Mouse (Mus musculus): ENCODE measurements around the gene Bag3. TPM values are rescaled to one million over a fixed set of nuclear protein-coding genes. Genes with fewer than 3 reads are reported as not detected.

The Bag3 gene
- total RNA-seq, 2 experiments from 2014 or later, result 16.0 to 16.3 TPM

DNA sequence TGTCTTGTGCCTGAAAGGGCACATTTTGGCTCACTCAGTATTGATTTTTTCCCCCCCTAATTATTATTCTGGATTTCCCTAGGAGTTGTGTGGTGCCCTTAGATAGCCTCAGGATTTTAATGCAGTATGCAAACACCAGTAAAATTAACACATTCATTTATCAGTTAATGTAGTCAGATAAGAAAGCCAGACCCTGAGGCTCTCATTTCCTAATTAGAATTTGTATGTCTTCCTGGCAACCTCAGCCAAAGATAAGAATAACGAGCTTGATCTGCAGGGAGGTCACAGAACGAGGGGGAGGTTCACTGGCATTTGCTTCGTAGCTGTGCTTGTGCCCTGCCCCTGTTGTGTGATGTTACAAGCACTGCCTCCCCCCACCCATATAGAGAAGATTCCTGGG lies 12.7 kb downstream of the Bag3 start:
- DNase-seq (ENCODE audit: low spot score in 2 of 2), result no peak

DNA sequence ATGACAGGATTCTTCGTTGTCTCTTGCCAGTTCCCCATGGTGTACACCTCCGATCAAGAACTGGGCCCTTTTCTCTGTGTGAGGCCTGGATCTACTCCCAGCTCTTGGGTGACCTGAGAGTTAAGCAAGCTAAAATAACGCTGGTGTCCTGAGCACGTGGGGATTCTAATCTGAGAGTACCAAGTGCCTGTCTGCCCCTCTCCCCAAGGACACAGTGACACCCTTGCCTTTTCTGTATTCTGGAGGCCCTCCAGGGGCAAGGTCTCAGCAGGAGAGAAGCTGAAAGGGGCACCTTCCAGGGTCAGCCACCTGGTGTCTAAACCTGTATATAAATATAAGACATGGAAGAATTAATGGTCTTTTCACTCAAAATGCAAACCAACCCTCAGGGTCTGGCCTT lies 14.3 kb downstream of the Bag3 start:
- DNase-seq (ENCODE audit: low spot score in 2 of 2), result no peak

DNA sequence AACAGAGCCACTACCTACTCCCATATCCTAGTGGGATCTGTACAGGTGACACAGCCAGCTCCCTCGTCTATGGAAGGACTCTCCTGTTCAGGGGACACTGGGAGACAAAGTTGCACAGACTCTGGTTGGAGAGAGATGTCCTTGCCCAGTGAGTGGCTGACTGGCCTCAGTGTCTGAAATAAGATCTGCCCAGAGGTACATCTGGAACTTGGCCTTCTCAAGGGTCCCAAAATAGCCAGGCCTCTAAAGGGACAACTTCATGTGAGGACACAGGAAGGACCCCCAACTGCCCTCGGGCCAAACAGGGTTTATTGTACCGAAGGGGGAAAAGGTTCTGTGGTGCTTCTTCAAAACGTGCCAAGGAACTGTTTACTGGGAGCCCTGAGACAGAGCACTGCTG lies 14.8 kb downstream of the Bag3 start:
- DNase-seq (ENCODE audit: low spot score in 2 of 2), result no peak

DNA sequence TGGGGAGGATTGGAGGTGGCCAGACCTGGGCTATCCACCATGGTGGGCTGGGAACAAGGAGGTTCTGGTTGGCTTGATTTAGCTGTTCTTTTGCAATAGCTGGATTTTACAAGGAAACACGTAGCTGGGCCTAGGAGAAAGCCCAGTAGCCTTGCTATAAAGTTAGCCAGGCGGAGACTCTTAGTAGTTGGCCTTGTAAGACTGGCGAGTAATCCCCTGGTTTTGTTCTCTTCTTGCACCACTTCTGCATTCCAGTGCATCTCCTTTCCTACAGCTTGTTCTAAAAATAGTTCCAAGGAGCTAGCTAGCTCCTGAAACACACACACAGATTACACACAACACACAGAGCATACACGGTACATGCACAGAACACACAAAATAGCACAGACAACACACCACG lies 15.4 kb downstream of the Bag3 start:
- no peak for DNase-seq (ENCODE audit: low spot score in 2 of 2)

DNA sequence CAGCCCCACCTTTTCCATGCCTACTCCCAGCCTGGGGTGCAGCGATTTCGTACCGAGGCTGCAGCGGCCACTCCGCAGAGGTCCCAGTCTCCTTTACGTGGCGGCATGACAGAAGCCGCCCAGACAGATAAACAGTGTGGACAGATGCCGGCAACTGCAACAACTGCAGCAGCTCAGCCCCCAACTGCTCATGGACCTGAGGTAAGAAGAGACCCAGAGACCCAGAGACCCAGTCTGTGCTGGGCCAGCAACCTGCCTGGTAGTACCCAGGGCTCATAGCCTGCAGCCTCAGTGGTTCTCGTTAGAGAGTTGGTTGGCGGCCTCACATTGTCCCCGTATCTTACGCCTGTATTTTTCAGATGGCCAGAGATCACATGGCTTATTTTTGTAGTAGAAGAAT lies 16.7 kb downstream of the Bag3 start:
- no peak for DNase-seq (ENCODE audit: low spot score in 2 of 2)

DNA sequence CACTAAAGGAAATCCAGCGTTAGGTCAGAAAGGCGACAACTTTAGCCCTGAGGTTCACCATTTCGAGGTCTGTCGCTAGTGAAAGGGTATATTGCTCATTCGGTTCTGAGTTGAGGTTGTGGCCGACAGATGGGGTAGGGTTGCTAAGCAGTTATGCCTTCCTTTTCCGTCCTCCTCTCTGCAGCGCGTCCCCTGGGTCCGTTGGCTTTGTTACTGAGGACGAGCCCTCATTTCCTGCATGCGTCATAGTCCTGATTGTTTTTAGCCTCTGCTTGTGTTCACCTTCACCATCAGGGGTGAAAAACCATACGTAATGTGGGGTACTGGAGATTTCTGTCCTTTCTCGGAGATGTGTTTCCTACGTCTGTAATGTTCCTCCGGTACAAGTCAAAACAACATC lies 17.3 kb downstream of the Bag3 start:
- DNase-seq (ENCODE audit: low spot score in 2 of 2), result no peak

DNA sequence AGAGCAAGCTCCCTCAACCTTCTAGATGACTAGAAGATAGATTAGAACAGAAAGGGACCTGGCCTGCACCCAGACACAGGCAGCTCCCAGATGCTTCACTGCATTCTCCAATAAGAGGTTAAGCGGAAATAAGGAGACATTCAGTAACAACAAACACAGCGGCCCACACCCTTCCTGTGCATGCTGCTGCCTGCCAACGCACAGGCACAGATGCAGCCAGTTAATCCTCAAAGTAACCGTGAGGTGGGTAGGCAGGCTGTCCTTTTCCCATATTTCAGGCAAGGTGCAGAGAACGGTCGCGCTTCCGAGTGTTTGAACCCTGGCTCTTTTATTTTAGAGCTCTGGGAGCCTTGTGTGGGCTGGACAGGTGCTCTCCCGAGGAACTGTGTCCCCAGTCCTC lies 17.8 kb downstream of the Bag3 start:
- DNase-seq (ENCODE audit: low spot score in 2 of 2), result peak in 1 of 2 experiments; percentile 47

DNA sequence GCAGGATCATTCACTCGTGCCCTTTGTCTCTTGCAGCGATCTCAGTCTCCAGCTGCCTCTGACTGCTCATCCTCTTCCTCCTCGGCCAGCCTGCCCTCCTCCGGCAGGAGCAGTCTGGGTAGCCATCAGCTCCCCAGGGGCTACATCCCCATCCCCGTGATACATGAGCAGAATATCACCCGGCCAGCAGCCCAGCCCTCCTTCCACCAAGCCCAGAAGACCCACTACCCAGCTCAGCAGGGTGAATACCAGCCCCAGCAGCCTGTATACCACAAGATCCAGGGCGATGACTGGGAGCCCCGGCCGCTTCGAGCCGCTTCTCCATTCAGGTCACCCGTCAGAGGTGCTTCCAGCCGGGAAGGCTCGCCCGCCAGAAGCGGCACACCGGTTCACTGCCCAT lies 18.4 kb downstream of the Bag3 start:
- DNase-seq (ENCODE audit: low spot score in 2 of 2), result no peak

DNA sequence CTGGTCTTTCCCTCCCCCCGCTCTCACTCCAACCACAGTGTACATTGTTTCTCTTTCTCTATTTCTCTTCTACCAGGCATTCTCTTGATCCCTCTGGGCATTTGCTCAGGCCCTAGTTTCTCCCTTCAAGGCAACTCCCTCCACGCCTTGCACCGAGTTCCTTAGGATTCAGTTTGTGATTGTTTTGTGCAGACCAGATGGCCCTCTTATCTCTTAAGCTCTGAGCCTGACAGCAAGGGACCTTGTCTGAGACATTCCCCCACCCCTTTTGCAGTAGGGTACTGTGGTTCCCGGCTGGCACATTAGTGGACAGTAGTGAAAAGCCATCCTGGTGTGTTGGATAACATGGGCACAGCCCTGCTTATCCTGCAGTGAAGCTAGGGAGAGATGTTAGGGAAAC lies 19.1 kb downstream of the Bag3 start:
- no peak for DNase-seq (ENCODE audit: low spot score in 2 of 2)

DNA sequence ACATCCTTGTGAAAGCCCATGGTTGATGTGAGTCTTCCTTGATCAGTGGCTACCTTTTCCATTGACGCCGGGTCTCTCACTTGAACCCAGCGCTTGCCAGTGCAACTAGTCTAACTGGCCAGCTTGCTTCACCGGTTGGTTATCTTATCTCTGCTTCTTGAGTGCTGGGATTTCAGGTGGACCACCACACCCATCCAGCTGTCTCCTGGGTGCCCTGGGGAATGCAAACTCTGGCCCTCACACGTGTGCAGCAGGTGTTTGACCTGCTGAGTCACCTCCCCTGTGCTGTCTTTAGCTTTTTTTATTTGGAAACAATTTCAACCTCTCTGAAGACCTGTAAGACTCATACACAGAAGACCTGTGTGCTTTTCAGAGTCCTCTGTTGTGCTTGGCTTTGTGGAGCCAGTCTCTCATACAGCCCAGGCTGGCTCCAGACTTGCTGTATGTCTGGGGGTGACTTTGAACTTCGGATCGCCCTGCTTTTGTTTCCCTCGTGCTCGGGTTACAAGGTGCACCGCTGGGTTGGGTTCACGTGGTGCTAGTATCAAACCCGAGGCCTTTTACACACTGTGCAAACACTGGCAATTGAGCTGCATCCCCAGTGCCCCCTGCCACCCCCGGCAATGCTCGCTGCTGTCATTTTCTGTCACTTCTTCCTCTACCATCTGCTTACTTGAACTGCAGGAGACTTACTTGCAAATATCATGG lies 19.9 kb downstream of the Bag3 start:
- DNase-seq (ENCODE audit: low spot score in 2 of 2), result no peak

DNA sequence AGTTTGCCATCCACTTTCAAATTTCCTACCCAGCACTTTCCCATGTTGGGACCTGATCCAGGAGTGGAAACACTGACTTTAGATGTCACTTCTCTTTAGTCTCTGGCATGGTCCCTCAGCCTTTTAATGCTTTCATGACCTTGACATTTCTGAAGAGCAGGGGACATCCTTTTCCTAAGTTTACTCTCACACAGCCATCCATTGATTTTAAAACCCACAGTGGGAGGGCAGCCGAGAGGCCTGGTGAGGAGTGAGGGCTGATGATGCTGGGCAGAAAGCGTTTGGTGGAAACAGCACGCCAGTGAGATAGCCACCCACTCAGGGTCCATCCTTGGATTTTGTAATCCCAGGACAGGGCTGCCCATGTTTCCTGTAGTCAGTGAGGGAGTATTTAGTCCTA lies 20.5 kb downstream of the Bag3 start:
- DNase-seq (ENCODE audit: low spot score in 2 of 2), result no peak

DNA sequence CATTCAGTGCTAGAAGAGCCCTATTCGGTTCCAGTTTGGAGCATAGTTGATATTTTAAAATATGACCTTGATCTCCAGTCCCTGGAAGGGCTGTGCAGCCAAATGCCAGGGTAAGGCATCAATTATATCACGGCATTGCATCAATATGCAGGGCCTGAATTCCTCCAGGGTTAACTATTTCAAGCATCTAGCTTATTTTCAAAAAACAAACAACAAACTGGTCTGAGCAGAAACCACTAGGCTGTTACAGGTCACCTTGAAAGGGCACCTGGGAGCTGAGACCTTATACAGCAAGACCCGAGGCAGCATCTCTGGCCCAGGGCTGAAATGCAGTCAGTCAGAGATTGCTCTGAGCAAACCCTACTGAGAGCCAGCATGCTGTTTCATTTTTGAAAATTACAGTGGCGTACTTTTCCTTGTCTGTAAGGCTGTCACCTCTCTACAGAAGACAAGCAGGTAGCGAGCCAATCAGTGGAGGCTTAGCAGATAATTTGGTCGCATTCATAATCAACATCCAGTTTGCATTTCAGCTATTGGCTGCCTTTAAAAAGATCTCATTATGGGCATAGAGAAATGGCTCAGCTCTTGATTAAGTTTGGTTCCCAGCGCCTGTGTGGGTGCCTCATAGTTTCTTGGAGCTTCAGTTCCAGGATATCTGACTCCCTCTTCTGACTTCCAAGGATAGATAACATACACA lies 21.3 kb downstream of the Bag3 start:
- DNase-seq (ENCODE audit: low spot score in 2 of 2), result no peak

DNA sequence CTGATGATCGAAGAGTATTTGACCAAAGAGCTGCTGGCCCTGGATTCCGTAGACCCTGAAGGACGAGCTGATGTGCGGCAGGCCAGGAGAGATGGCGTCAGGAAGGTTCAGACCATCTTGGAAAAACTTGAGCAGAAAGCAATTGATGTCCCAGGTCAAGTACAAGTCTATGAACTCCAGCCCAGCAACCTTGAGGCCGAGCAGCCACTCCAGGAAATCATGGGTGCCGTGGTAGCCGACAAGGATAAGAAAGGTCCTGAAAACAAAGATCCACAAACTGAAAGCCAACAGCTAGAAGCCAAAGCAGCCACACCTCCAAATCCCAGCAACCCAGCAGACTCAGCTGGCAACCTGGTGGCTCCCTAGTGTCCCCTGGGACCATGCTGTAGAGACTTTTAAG lies 22.6 kb downstream of the Bag3 start:
- DNase-seq (ENCODE audit: low spot score in 2 of 2), result no peak

DNA sequence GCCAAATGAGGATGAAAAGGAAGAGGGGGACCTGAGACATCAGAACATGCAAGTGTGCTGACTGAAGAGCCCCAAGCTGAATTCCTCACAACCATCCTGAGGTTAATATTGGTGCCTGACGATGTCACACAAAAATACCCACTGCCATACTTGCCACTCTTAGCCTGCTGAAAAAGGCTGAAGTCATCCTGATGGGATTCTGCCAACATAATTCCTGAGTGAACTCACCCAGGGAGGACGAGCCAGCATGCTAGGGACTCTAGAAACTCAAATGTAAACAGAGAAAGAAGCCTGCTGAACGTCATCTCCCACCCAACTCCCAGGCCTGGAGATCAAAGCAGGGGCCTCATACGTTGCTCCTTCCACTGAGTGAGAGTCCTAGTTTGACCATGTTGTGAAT lies 25.7 kb downstream of the Bag3 start:
- no peak for DNase-seq (ENCODE audit: low spot score in 2 of 2)

DNA sequence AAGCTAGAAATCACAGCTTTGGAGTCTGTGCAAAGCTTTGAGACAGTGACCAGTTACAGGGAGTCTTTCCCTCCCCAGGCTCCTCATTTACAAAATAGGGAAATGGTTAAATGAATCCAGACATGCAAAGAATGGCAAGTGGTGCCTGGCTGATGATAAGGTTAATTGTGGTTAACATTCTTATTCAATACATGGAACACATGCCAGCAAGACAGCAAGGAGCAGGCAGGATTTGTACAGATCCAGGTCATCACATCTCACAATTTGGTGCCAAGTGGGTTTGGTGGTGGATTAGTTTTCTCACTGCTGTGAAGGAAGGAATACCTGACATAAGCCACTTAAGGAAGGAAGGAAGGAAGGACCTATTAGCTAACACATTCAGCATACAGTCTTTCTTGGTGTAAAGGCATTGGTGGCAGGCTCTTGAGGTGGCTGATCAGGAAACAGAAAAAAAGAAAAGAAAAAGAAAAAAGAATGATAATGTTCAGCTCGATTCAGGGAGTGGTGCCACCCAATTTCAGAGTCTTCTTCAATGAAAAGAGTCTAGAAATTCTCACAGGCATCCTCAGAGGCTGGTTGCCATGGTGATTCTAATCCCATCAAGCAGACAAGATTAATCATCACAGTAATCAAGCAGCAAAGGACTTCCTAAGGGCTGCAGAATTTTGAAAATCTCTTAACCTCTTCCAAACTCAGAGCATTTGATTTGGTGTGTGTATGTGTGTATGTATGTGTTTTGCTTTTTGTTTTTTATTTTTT lies 27.1 kb downstream of the Bag3 start:
- peak in 1 of 2 experiments; percentile 59 for DNase-seq (ENCODE audit: low spot score in 2 of 2)

DNA sequence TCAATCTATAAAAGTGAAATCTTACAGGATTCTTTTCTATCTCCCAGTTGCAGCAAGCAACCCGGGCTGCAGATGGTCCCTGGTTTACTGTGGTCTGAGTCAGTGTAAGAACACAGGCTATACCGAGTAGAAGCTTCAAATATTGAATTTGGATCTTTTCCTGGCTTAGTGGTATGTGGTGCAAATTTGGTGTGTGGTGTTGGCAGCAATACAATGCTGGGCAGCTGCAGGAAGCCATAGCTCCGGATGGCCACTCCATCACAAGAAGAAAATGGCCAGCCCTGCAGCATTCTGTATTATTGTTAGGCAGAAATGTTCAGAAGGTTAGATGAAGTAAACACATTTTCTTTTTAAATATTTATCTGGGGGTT lies 27.7 kb downstream of the Bag3 start:
- peak in 1 of 2 experiments; percentile 31 for DNase-seq (ENCODE audit: low spot score in 2 of 2)

DNA sequence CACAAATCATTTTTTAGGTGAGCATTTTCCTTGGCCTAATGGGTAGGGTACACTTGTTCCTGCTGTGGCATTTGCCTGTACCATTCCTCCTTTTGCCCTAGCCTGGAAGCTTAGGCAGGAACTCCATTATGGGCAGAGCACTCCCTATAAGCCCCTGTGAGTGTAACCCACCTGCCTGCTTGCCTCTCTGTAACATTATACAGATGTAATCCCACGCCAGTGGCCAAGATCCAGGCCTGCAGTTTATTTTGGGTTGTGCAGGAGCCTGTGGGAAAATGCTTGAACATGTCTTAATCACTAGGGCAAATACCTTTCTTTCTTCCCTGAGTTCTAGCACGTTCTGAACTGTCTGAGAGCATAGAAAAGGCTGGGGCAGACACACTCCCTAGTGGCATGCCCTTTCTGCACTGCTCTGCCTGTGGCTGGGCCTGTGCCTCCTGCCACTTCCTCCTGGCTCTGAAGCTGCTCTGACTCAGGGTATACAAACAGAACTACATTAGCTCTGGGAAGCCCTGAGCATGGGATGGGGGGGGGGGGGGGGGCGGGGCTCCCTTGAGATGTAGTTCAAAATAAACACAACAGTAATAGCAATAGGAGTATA lies 29.8 kb downstream of the Bag3 start:
- no peak for DNase-seq (ENCODE audit: low spot score in 2 of 2)

DNA sequence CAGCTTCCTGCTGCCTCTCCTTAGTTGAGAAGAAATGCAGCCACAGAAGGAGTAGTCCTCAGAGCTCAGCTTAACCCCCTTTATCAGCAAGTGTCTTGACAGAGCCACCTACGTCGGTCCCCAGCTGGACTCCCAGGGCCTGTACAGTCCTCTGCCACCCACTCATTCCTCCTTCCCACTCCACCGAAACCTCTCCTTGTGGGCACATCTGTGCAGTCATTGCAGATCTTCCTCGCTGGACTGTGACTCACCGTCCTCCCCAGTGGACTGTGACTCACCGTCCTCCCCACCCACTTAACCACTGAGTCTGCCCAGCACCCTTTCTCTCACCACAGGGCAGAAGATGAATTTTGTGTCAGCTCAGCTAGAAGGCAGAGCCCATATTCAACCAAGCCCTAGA lies 31.1 kb downstream of the Bag3 start:
- DNase-seq (ENCODE audit: low spot score in 2 of 2), result no peak

DNA sequence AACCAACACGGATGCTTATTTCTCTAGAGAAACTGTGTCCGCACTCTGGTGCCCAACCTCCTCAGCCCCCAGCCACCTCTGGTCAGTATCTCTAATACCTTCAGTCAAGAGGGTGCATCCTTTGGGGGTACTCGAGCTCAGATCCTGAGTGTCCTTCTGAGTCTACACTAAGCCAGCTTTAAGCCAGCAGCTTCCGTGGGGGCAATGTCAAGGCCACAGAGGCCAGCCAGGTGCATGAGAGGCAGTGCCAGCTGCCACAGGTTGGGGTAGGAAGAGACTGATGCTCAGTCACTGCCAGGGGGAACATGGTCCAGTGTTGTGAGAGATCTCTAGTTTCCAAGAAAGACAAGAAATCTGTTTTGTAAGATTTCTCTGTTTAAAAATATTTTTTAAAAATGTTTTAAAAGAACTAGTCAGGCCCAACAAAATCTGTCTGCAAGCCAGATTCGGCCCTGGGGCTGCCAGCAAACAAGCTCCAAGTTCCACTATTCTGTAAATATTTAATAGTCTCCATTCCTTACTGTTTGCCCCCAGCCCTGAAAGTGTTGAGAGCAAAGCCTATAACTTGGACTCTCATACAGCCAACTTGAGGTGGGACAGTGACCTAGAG lies 31.8 kb downstream of the Bag3 start:
- no peak for DNase-seq (ENCODE audit: low spot score in 2 of 2)

DNA sequence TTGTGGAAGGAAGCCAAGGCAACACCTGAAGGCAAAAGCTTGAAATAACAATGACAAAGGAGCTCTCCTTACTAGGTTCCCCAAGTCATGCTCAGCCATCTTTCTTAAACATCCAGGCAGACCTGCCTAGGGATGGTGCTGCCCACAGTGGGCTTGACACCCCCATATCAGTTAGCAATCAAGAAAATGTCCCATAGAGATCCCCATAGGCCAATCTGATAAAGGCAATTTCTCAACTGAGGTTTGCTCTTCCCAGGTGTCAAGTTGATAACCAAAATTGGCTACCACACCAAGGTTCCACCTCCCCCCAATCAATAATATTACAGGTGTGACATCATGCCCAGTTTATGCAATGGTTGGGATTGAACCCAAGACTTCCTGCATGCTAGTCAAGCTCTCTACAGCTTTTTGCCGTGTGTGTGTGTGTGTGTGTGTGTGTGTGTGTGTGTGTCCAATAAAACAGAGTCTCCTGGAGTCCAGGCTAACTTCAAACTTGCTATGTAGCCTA lies 33.6 kb downstream of the Bag3 start:
- DNase-seq (ENCODE audit: low spot score in 2 of 2), result no peak

DNA sequence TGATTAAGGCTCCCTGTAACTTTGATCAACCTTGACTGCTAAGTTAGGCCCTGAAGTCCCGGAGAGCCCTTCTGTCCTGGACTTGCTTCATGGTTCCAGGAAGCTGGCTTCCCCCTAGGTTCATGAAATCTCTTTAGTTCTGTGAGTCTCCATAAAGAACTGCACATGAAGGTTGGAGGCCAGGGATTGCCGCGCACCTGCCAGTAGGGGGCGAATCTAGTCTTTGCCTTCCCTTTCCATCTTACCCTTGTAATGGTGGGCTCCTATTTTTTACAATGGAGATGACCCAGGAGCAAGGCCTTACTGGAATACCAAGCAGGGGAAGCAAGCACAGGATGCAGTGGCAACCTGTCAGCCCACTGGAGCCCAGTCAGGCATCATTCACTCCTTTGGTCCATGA lies 40.0 kb downstream of the Bag3 start:
- DNase-seq (ENCODE audit: low spot score in 2 of 2), result no peak

Data from layer of hippocampus, adult 18-20 months (tissue).